Mouse (Mus musculus): Measurements from ENCODE around the gene Ggnbp2. TPM values are rescaled to one million over a fixed set of nuclear protein-coding genes. Genes with fewer than 3 reads are reported as not detected.

Ggnbp2 gene
- total and polyA plus RNA-seq, 3 experiments, result 142 to 170 (median 156) TPM

DNA sequence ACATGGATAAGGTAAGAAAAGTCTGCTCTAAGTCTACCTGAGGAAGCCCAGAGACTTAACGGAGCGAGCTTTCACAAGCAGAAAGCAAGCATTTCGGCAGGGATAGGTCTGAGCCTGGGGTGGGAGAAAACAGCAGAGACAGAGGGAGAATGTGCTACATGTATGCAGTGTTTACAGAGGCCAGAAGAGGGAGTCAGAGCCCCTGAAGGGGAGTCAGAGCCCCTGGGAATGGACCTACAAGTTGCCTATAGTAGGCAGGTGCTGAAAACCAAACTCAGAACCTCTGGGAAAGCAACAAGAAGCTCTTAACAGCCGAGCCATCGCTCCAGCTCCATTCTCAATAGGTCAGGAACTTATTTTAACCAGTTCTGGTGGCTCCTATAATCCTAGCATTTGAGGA is 44.1 kb upstream of the Ggnbp2 start:
- Histone ChIP-seq H3K4me3 (ENCODE audit: low read depth, low read length) (no peak overlapping the region; the same call in 1 of the 2 replicates), H3K36me3 (replicated peaks) (peaks cover 51% of the 10 kb centered on the region), H3K9me3 (replicated peaks) (no peaks in the 10 kb centered on the region), H3K27me3 (ENCODE audit: insufficient read depth, low read length) (no peaks in the 10 kb centered on the region), H3K4me1 (ENCODE audit: insufficient read depth, low read depth, low read length) (peaks cover 47% of the 10 kb centered on the region)
- no peak for ATAC-seq (ENCODE audit: extremely low read depth, insufficient number of reproducible peaks, low FRiP score, poor library complexity, severe bottlenecking)
- DNase-seq (ENCODE audit: low spot score), result peak; percentile 13
- no peak for TF ChIP-seq TAL1 (conservative IDR thresholded peaks at IDR 0.05; ENCODE audit: low read depth, low read length)
- TF ChIP-seq CTCF (IDR thresholded peaks at IDR 0.05; ENCODE audit: low read depth, low read length), result no peak
- TF ChIP-seq GATA2 (IDR thresholded peaks at IDR 0.05; ENCODE audit: borderline replicate concordance, low read depth, low read length), result no peak
- TF ChIP-seq POLR2AphosphoS5 (IDR thresholded peaks at IDR 0.05; ENCODE audit: insufficient replicate concordance, low read depth, low read length), result no peak
- no peak for TF ChIP-seq GATA1 (IDR thresholded peaks at IDR 0.05; ENCODE audit: borderline replicate concordance, low read length)

- ATAC-seq (ENCODE audit: extremely low read depth, insufficient number of reproducible peaks, low FRiP score, poor library complexity, severe bottlenecking), result no peak
Observed at GRCm38 (mm10) chr11:84910411-84910810, 39.8 kb upstream of the Ggnbp2 start.

GRCm38 (mm10) chr11:84908480-84908879 is 37.9 kb upstream of the Ggnbp2 start:
- Histone ChIP-seq H3K27me3 (ENCODE audit: insufficient read depth, low read length) (no peaks in the 10 kb centered on the region), H3K36me3 (replicated peaks) (peaks cover 98% of the 10 kb centered on the region), H3K9me3 (replicated peaks) (no peaks in the 10 kb centered on the region), H3K4me3 (ENCODE audit: low read depth, low read length) (no peak overlapping the region), H3K4me1 (ENCODE audit: insufficient read depth, low read depth, low read length) (peaks cover 6% of the 10 kb centered on the region)
- TF ChIP-seq GATA1 (IDR thresholded peaks at IDR 0.05; ENCODE audit: borderline replicate concordance, low read length) (no peak), TAL1 (conservative IDR thresholded peaks at IDR 0.05; ENCODE audit: low read depth, low read length) (no peak), POLR2AphosphoS5 (IDR thresholded peaks at IDR 0.05; ENCODE audit: insufficient replicate concordance, low read depth, low read length) (no peak), GATA2 (IDR thresholded peaks at IDR 0.05; ENCODE audit: borderline replicate concordance, low read depth, low read length) (no peak), CTCF (IDR thresholded peaks at IDR 0.05; ENCODE audit: low read depth, low read length) (no peak)
- no peak for DNase-seq (ENCODE audit: low spot score)
- no peak for ATAC-seq (ENCODE audit: extremely low read depth, insufficient number of reproducible peaks, low FRiP score, poor library complexity, severe bottlenecking)

More at GRCm38 (mm10) chr11:84910411-84910810, 39.8 kb upstream of the Ggnbp2 start:
- H3K27me3 ChIP-seq (ENCODE audit: insufficient read depth, low read length), result no peaks in the 10 kb centered on the region
- H3K4me3 ChIP-seq (ENCODE audit: low read depth, low read length), result no peak overlapping the region
- TF ChIP-seq TAL1 (conservative IDR thresholded peaks at IDR 0.05; ENCODE audit: low read depth, low read length) (no peak), CTCF (IDR thresholded peaks at IDR 0.05; ENCODE audit: low read depth, low read length) (no peak), POLR2AphosphoS5 (IDR thresholded peaks at IDR 0.05; ENCODE audit: insufficient replicate concordance, low read depth, low read length) (no peak), GATA2 (IDR thresholded peaks at IDR 0.05; ENCODE audit: borderline replicate concordance, low read depth, low read length) (no peak), GATA1 (IDR thresholded peaks at IDR 0.05; ENCODE audit: borderline replicate concordance, low read length) (no peak)
- peaks cover 93% of the 10 kb centered on the region for H3K36me3 ChIP-seq (replicated peaks)
- H3K4me1 ChIP-seq (ENCODE audit: insufficient read depth, low read depth, low read length), result peaks cover 24% of the 10 kb centered on the region
- H3K9me3 ChIP-seq (replicated peaks), result no peaks in the 10 kb centered on the region
- DNase-seq (ENCODE audit: low spot score), result no peak

GRCm38 (mm10) chr11:84907081-84907480 is 36.5 kb upstream of the Ggnbp2 start:
- DNase-seq (ENCODE audit: low spot score), result no peak
- TF ChIP-seq TAL1 (conservative IDR thresholded peaks at IDR 0.05; ENCODE audit: low read depth, low read length) (no peak), GATA2 (IDR thresholded peaks at IDR 0.05; ENCODE audit: borderline replicate concordance, low read depth, low read length) (no peak), GATA1 (IDR thresholded peaks at IDR 0.05; ENCODE audit: borderline replicate concordance, low read length) (no peak), CTCF (IDR thresholded peaks at IDR 0.05; ENCODE audit: low read depth, low read length) (no peak), POLR2AphosphoS5 (IDR thresholded peaks at IDR 0.05; ENCODE audit: insufficient replicate concordance, low read depth, low read length) (no peak)
- Histone ChIP-seq H3K4me1 (ENCODE audit: insufficient read depth, low read depth, low read length) (no peaks in the 10 kb centered on the region; the same call in 1 of the 2 replicates), H3K4me3 (ENCODE audit: low read depth, low read length) (no peak overlapping the region), H3K9me3 (replicated peaks) (no peaks in the 10 kb centered on the region), H3K36me3 (replicated peaks) (peaks cover 99% of the 10 kb centered on the region), H3K27me3 (ENCODE audit: insufficient read depth, low read length) (no peaks in the 10 kb centered on the region)
- no peak for ATAC-seq (ENCODE audit: extremely low read depth, insufficient number of reproducible peaks, low FRiP score, poor library complexity, severe bottlenecking)

DNA sequence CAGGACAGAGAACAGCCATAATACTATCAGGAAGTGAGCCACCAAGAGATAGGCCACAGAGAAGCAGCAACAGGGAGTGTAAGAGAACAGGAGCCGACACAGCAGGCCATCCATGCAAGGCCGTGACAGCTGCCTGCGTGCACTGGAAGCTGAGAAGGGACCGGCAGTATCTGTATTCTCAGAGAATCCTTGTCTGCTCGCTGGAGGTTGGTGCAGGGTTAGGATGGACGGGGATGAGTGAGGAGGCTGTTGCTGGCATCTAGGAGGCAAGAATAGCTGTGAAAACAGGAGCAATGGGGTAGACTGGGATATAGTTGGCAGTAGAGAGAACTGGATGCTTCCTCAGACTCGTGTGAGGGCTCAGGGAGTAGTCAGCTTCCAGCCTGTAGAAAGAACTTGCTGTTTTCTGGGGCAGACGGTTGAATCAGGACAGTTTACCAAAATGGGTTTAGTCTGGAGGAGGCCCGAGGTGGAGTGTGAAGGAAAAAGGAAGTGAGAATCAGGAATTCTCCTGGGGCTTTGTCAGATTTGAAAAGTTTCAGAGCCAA is 34.1 kb upstream of the Ggnbp2 start:
- no peak for DNase-seq (ENCODE audit: low spot score)
- no peak for ATAC-seq (ENCODE audit: extremely low read depth, insufficient number of reproducible peaks, low FRiP score, poor library complexity, severe bottlenecking)
- H3K4me3 ChIP-seq (ENCODE audit: low read depth, low read length), result no peak overlapping the region
- peaks cover 100% of the 10 kb centered on the region for H3K36me3 ChIP-seq (replicated peaks)
- no peak for TF ChIP-seq GATA2 (IDR thresholded peaks at IDR 0.05; ENCODE audit: borderline replicate concordance, low read depth, low read length)
- no peak for TF ChIP-seq POLR2AphosphoS5 (IDR thresholded peaks at IDR 0.05; ENCODE audit: insufficient replicate concordance, low read depth, low read length)
- TF ChIP-seq GATA1 (IDR thresholded peaks at IDR 0.05; ENCODE audit: borderline replicate concordance, low read length), result no peak
- no peak for TF ChIP-seq CTCF (IDR thresholded peaks at IDR 0.05; ENCODE audit: low read depth, low read length)
- TF ChIP-seq TAL1 (conservative IDR thresholded peaks at IDR 0.05; ENCODE audit: low read depth, low read length), result no peak
- H3K27me3 ChIP-seq (ENCODE audit: insufficient read depth, low read length), result no peaks in the 10 kb centered on the region
- no peaks in the 10 kb centered on the region; the same call in 1 of the 2 replicates for H3K4me1 ChIP-seq (ENCODE audit: insufficient read depth, low read depth, low read length)
- no peaks in the 10 kb centered on the region for H3K9me3 ChIP-seq (replicated peaks)

- H3K27me3 ChIP-seq (ENCODE audit: insufficient read depth, low read length), result no peaks in the 10 kb centered on the region
- DNase-seq (ENCODE audit: low spot score), result no peak
- peaks cover 89% of the 10 kb centered on the region for H3K36me3 ChIP-seq (replicated peaks)
- H3K9me3 ChIP-seq (replicated peaks), result no peaks in the 10 kb centered on the region
- H3K4me3 ChIP-seq (ENCODE audit: low read depth, low read length), result no peak overlapping the region
- no peak for TF ChIP-seq CTCF (IDR thresholded peaks at IDR 0.05; ENCODE audit: low read depth, low read length)
- TF ChIP-seq GATA1 (IDR thresholded peaks at IDR 0.05; ENCODE audit: borderline replicate concordance, low read length), result no peak
- TF ChIP-seq POLR2AphosphoS5 (IDR thresholded peaks at IDR 0.05; ENCODE audit: insufficient replicate concordance, low read depth, low read length), result no peak
- TF ChIP-seq GATA2 (IDR thresholded peaks at IDR 0.05; ENCODE audit: borderline replicate concordance, low read depth, low read length), result no peak
- no peak for TF ChIP-seq TAL1 (conservative IDR thresholded peaks at IDR 0.05; ENCODE audit: low read depth, low read length)
- H3K4me1 ChIP-seq (ENCODE audit: insufficient read depth, low read depth, low read length), result no peaks in the 10 kb centered on the region
- no peak for ATAC-seq (ENCODE audit: extremely low read depth, insufficient number of reproducible peaks, low FRiP score, poor library complexity, severe bottlenecking)
Observed at GRCm38 (mm10) chr11:84893113-84893512, 22.5 kb upstream of the Ggnbp2 start.
